Mouse (Mus musculus) bone marrow macrophage, adult 2 months (primary cell): ENCODE results near the gene Cdyl2.

Experiments
- CTCF ChIP-seq: IDR thresholded peaks from 2 replicates; pipeline ENCODE4 v1.5.1; 2012; ENCODE audit warnings: low read depth, mild to moderate bottlenecking, low read length, moderate library complexity
- POLR2A ChIP-seq: IDR thresholded peaks from 2 replicates; pipeline ENCODE4 v1.6.1; 2012; ENCODE audit warnings: mild to moderate bottlenecking, low read depth, low read length, borderline replicate concordance

- TF ChIP-seq POLR2A (no peak), CTCF (no peak)
These were observed 94.8 kb downstream of the Cdyl2 start for GRCm38 (mm10) chr8:116637998-116638397.
